Mouse (Mus musculus) urinary bladder, postnatal 4 days (tissue): Measurements from ENCODE around the gene 9330182O14Rik.
A peak's percentile ranks its signal among the peaks of the same experiment; 100 is the strongest.

Experiments
- DNase-seq, 2 experiments: peaks; one replicate each; pipeline ENCODE4 v3.0.0; 2021 to 2022; ENCODE audit warnings: low spot score in 2 of 2

Gene 9330182O14Rik

GRCm38 (mm10) chr15:40134152-40134792 is at the start of gene 9330182O14Rik:
Gene 9330182O14Rik, plus strand, starts transcription at chr15:40134365.
- no peak for DNase-seq

GRCm38 (mm10) chr15:40103304-40103703 is 30.9 kb upstream of the 9330182O14Rik start:
- no peak for DNase-seq

- no peak for DNase-seq
Observed at GRCm38 (mm10) chr15:40105712-40106111, 28.5 kb upstream of the 9330182O14Rik start.

GRCm38 (mm10) chr15:40113888-40114576 is 20.1 kb upstream of the 9330182O14Rik start:
- DNase-seq, result no peak

GRCm38 (mm10) chr15:40114600-40115271 is 19.4 kb upstream of the 9330182O14Rik start:
- no peak for DNase-seq

- DNase-seq, result no peak
Observed at GRCm38 (mm10) chr15:40116396-40116795, 17.8 kb upstream of the 9330182O14Rik start.

GRCm38 (mm10) chr15:40124211-40124953 is 9.8 kb upstream of the 9330182O14Rik start:
- no peak for DNase-seq

GRCm38 (mm10) chr15:40129496-40129895 is 4.7 kb upstream of the 9330182O14Rik start:
- no peak for DNase-seq

GRCm38 (mm10) chr15:40130880-40131478 is 3.2 kb upstream of the 9330182O14Rik start:
- peak; percentile 57 to 82 for DNase-seq

- no peak for DNase-seq
Observed at GRCm38 (mm10) chr15:40132408-40132807, 1.8 kb upstream of the 9330182O14Rik start.

- no peak for DNase-seq
Observed at GRCm38 (mm10) chr15:40144221-40144620, 10.1 kb downstream of the 9330182O14Rik start.

- DNase-seq, result no peak
Observed at GRCm38 (mm10) chr15:40157683-40158082, 23.5 kb downstream of the 9330182O14Rik start.

- no peak for DNase-seq
Observed at GRCm38 (mm10) chr15:40166560-40167275, 32.6 kb downstream of the 9330182O14Rik start.

- DNase-seq, result no peak
Observed at GRCm38 (mm10) chr15:40167276-40168139, 33.3 kb downstream of the 9330182O14Rik start.

GRCm38 (mm10) chr15:40168140-40168688 is 34.0 kb downstream of the 9330182O14Rik start:
- no peak for DNase-seq

- no peak for DNase-seq
Observed at GRCm38 (mm10) chr15:40169061-40169460, 34.9 kb downstream of the 9330182O14Rik start.

- no peak for DNase-seq
Observed at GRCm38 (mm10) chr15:40169705-40170104, 35.5 kb downstream of the 9330182O14Rik start.

- DNase-seq, result no peak
Observed at GRCm38 (mm10) chr15:40179423-40179822, 45.3 kb downstream of the 9330182O14Rik start.

- no peak for DNase-seq
Observed at GRCm38 (mm10) chr15:40187017-40187416, 52.9 kb downstream of the 9330182O14Rik start.
